ENCODE assay signal across 8 mouse cellular contexts in the genomic region with DNA sequence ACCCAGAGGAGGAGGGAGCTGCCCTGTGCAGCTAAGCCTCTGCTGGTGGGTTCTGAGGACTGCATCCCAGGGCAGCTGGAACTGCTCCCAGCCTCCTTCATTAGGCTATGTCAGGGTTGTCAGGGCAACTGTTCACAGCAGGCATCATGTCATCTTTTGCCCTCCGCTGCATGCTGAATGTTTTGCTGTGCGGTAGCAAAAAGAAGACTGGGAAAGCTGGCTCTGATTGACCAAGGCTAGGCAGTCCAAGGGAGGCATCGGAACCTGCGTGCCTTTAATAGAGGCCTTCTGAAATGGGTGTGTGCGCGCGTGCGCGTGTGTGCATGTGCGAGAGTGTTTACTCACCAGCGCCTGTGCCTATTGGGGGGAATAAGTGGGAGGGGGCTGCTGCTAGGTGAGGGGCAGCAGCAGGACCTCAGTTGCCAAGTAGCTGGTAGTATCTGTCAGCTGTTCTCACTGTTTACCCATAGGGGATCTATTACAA. TPM values are rescaled to one million over a fixed set of nuclear protein-coding genes. Genes with fewer than 3 reads are reported as not detected.
DNase-seq lines count a peak whose midpoint lies in the region; ATAC-seq and TF ChIP-seq lines count a peak whose summit lies in the region.

No protein-coding gene starts in this region.

- peak; percentile 80 for DNase-seq in adrenal gland, postnatal 10 days
- peak; percentile 89 for DNase-seq in embryo, embryonic 10.5 days (ENCODE audit: low spot score)
- DNase-seq in gastrocnemius, postnatal 14 days, result peak; percentile 65
- peak; percentile 83 for DNase-seq in intestine, embryonic 14.5 days (ENCODE audit: low spot score)
- DNase-seq in left cerebral cortex, adult 2 months (ENCODE audit: extremely low spot score in 1 of 2, low spot score in 2 of 2), result peak; percentile 79 to 82
- DNase-seq in lung, postnatal 14 days, result peak; percentile 71
- DNase-seq in right cerebral cortex, adult 18-20 months, result peak; percentile 90

- WGBS in intestine, embryonic 14.5 days, result 30% methylated on average over 11 of the region's 11 CpGs

- no peak overlapping the region for H3K9ac ChIP-seq in intestine, embryonic 14.5 days (ENCODE audit: low read length)

- no peak overlapping the region for H3K27ac ChIP-seq in intestine, embryonic 14.5 days (ENCODE audit: low read depth)
- H3K27ac ChIP-seq in left cerebral cortex, adult 2 months, result peak overlapping the region; percentile 97

- TF ChIP-seq CTCF in left cerebral cortex, adult 2 months (IDR thresholded peaks at IDR 0.05), result peak; percentile 88

- no peaks in the 10 kb centered on the region for H3K27me3 ChIP-seq in intestine, embryonic 14.5 days (replicated peaks; ENCODE audit: control insufficient read depth, insufficient read depth, low read length)

- peak; percentile 90 for ATAC-seq in intestine, embryonic 14.5 days (replicated peaks; ENCODE audit: low FRiP score, low TSS enrichment, low read depth)
- no peak for ATAC-seq in erythroid progenitor cell, adult 5-6 weeks (replicated peaks; ENCODE audit: low FRiP score, poor library complexity, severe bottlenecking)

- H3K4me1 ChIP-seq in intestine, embryonic 14.5 days (replicated peaks; ENCODE audit: control insufficient read depth, insufficient read depth, low read length), result peaks cover 13% of the 10 kb centered on the region; the same call in 1 of the 2 replicates

- H3K36me3 ChIP-seq in intestine, embryonic 14.5 days (ENCODE audit: control insufficient read depth, insufficient read depth, low read length), result no peaks in the 10 kb centered on the region

- intact Hi-C loops in gastrocnemius, postnatal 14 days (cut with DNase I; ENCODE audit: low total_unique reads), result no loop called here
- intact Hi-C loops in left cerebral cortex, adult 2 months (cut with DNase I), result loop anchor here (2.0 to 10.0 kb wide), 3 partner anchors 22 to 784 kb away; partner anchors contain the start of genes Ahi1 and Map7

- H3K4me3 ChIP-seq in intestine, embryonic 14.5 days (ENCODE audit: low read depth, low read length), result no peak overlapping the region
- peak overlapping the region; percentile 57 for H3K4me3 ChIP-seq in left cerebral cortex, adult 2 months

- H3K4me2 ChIP-seq in intestine, embryonic 14.5 days (ENCODE audit: low read length), result peak overlapping the region; percentile 44

- no peaks in the 10 kb centered on the region for H3K9me3 ChIP-seq in intestine, embryonic 14.5 days (ENCODE audit: control insufficient read depth, low read length)

RNA-seq across cellular contexts. Expression of gene Map7, which starts 22.4 kb away (rescaled TPM):
- total RNA-seq in adrenal gland, postnatal 10 days (2021), result 10 to 100 TPM; 15.9 to 18.7 TPM
- total RNA-seq in gastrocnemius, postnatal 14 days (2021), result 1 to 10 TPM; 1.4 to 2.4 TPM
- 18.9 and 20.1 TPM in 2 replicates for polyA plus RNA-seq in intestine, embryonic 14.5 days (2014; fragmentation: Nextera tagmentation; extraction: Ambion mirVana)
- total RNA-seq in left cerebral cortex, adult 2 months (2021), result 100 to 1,000 TPM; 102 to 118 TPM
- 0.84 and 2.2 TPM in 2 replicates for total RNA-seq in erythroid progenitor cell, adult 5-6 weeks (2015; ENCODE audit: low replicate concordance)
- 1.0 and 4.8 TPM in 2 replicates for total RNA-seq in erythroid progenitor cell, adult 5-6 weeks (2017; ENCODE audit: low replicate concordance)

Comparison
In these comparisons a context has a peak if more than half of its experiments do, and no peak if none do; other contexts are left out.
1. RNA of gene Map7, which starts 22.4 kb away (total RNA-seq): 102 to 118 TPM in left cerebral cortex, adult 2 months; 15.9 to 18.7 TPM in adrenal gland, postnatal 10 days, 0.84 to 4.8 TPM in erythroid progenitor cell, adult 5-6 weeks and 1.4 to 2.4 TPM in gastrocnemius, postnatal 14 days; every median in the first group is over 4 times any median in the second.
2. Peak in every context shown above with its lines, with median percentiles within 50 percentile points of each other: DNase-seq.